Mouse (Mus musculus) hindbrain, postnatal 0 days (tissue): ENCODE results near the gene Ecpas. TPM values are rescaled to one million over a fixed set of nuclear protein-coding genes. Genes with fewer than 3 reads are reported as not detected.
A peak's percentile ranks its signal among the peaks of the same experiment; 100 is the strongest.

Experiments
- ATAC-seq: fragments of 200-750 bp; cut with Nextera tagmentation; 2 replicates; pipeline ENCODE4 v1.8.0; 2017; ENCODE audit warnings: mild to moderate bottlenecking, moderate TSS enrichment, moderate library complexity
- DNase-seq: peaks from one replicate; pipeline ENCODE4 v3.0.0-alpha.2; 2015; ENCODE audit warnings: low spot score
- H3K27ac ChIP-seq: fragments of 300-500 bp; sonication (generic); 2 replicates; pipeline ENCODE4 v1.5.1; 2014; ENCODE audit warnings: mild to moderate bottlenecking
- H3K27me3 ChIP-seq: fragments of 300-500 bp; sonication (generic); 2 replicates; pipeline ENCODE4 v1.6.1; 2014; ENCODE audit warnings: low read length, mixed read lengths; ENCODE audit not compliant: insufficient read depth
- H3K36me3 ChIP-seq: fragments of 300-500 bp; sonication (generic); 2 replicates; pipeline ENCODE4 v1.6.1; 2014; ENCODE audit warnings: low read length, mixed read lengths; ENCODE audit not compliant: insufficient read depth
- H3K4me1 ChIP-seq: fragments of 300-500 bp; sonication (generic); 2 replicates; pipeline ENCODE4 v1.6.1; 2014; ENCODE audit warnings: antibody characterized with exemption, low read length, mixed read lengths; ENCODE audit not compliant: insufficient read depth
- H3K4me2 ChIP-seq: fragments of 300-500 bp; sonication (generic); 2 replicates; pipeline ENCODE4 v1.6.1; 2014; ENCODE audit warnings: low read depth, mild to moderate bottlenecking, low read length, moderate library complexity, mixed read lengths
- H3K4me3 ChIP-seq: fragments of 300-500 bp; sonication (generic); 2 replicates; pipeline ENCODE4 v1.5.1; 2014; ENCODE audit warnings: low read length
- H3K9ac ChIP-seq: fragments of 300-500 bp; sonication (generic); replicated peaks from 2 replicates; pipeline ENCODE4 v1.6.1; 2014; ENCODE audit warnings: mild to moderate bottlenecking, low read length, moderate library complexity, mixed read lengths
- H3K9me3 ChIP-seq: fragments of 300-500 bp; sonication (generic); 2 replicates; pipeline ENCODE4 v1.6.1; 2016; ENCODE audit warnings: low read length, mixed read lengths
- CTCF ChIP-seq: IDR thresholded peaks from 2 replicates; pipeline ENCODE4 v1.5.1; 2016; ENCODE audit warnings: antibody characterized with exemption, control low read depth, low read depth
- WGBS: fragments of 180-500 bp; shearing (Covaris S2); extraction: QIAGEN DNeasy Blood & Tissue Kit; methylation state at CpG from one replicate; pipeline ENCODE4 v1.1.7; 2014; 5-methylcytosine and 5-hydroxymethylcytosine counted together
- polyA plus RNA-seq: library from polyadenylated mRNA; unstranded; fragments of >200 nt; fragmentation: Nextera tagmentation; extraction: Ambion mirVana; gene quantifications from 2 replicates; pipeline ENCODE4 v1.2.1, GENCODE M21; 2015
- total RNA-seq: library from RNA; depleted of rRNA; stranded (reverse); fragments of >200 nt; gene quantifications from 2 replicates; pipeline ENCODE4 v1.2.3, GENCODE M21; 2014

Ecpas gene
- total and polyA plus RNA-seq, 2 experiments from 2014 or later, result 36.6 to 53.0 TPM

- Histone ChIP-seq H3K27me3 (no peaks in the 10 kb centered on the region), H3K9me3 (no peaks in the 10 kb centered on the region), H3K9ac (peak within 1 kb of the TSS; percentile 69), H3K4me2 (peak within 1 kb of the TSS; percentile 89), H3K36me3 (no peaks in the 10 kb centered on the region), H3K4me3 (peak within 1 kb of the TSS; percentile 80), H3K4me1 (peaks cover 4% of the 10 kb centered on the region), H3K27ac (peak within 1 kb of the TSS; percentile 85)
- DNase-seq (peak; percentile 98), ATAC-seq (peak; percentile 88)
- no peak for TF ChIP-seq CTCF
- WGBS, result under 1% methylated on average over 50 of the region's 50 CpGs
Observed at GRCm38 (mm10) chr4:58943420-58944205, 31.1 kb upstream of the Ecpas start, which contains the start of gene Zkscan16. Zkscan16 (plus strand) TSS chr4:58943628.

GRCm38 (mm10) chr4:58942942-58943341, 30.4 kb upstream of the Ecpas start:
- WGBS, result 83% methylated on average over 4 of the region's 4 CpGs
- H3K9ac ChIP-seq, result peak overlapping the region; percentile 69; the same call in 1 of the 2 replicates
- no peaks in the 10 kb centered on the region for H3K27me3 ChIP-seq
- DNase-seq (no peak), ATAC-seq (peak; percentile 39)
- no peaks in the 10 kb centered on the region for H3K9me3 ChIP-seq
- peaks cover 4% of the 10 kb centered on the region for H3K4me1 ChIP-seq
- no peak for TF ChIP-seq CTCF
- peak overlapping the region; percentile 89 for H3K4me2 ChIP-seq
- no peaks in the 10 kb centered on the region for H3K36me3 ChIP-seq
- H3K27ac ChIP-seq, result peak overlapping the region; percentile 85
- peak overlapping the region; percentile 80 for H3K4me3 ChIP-seq

GRCm38 (mm10) chr4:58941638-58942037, 29.1 kb upstream of the Ecpas start:
- TF ChIP-seq CTCF, result no peak
- ATAC-seq, result no peak

GRCm38 (mm10) chr4:58935846-58936245, 23.3 kb upstream of the Ecpas start:
- H3K27me3 ChIP-seq, result no peaks in the 10 kb centered on the region
- H3K36me3 ChIP-seq, result no peaks in the 10 kb centered on the region
- no peak overlapping the region for H3K4me2 ChIP-seq
- H3K4me3 ChIP-seq, result no peak overlapping the region
- WGBS, result 32% methylated on average over 3 of the region's 3 CpGs
- no peak for DNase-seq
- no peaks in the 10 kb centered on the region; the same call in 1 of the 2 replicates for H3K4me1 ChIP-seq
- H3K27ac ChIP-seq, result no peak overlapping the region
- no peaks in the 10 kb centered on the region for H3K9me3 ChIP-seq
- H3K9ac ChIP-seq, result no peak overlapping the region
- ATAC-seq, result no peak
- no peak for TF ChIP-seq CTCF

More at GRCm38 (mm10) chr4:58941638-58942037, 29.1 kb upstream of the Ecpas start:
- no peak overlapping the region for H3K9ac ChIP-seq
- H3K4me3 ChIP-seq, result no peak overlapping the region
- H3K9me3 ChIP-seq, result no peaks in the 10 kb centered on the region
- DNase-seq, result no peak
- H3K36me3 ChIP-seq, result no peaks in the 10 kb centered on the region
- no peaks in the 10 kb centered on the region for H3K27me3 ChIP-seq
- no peak overlapping the region for H3K4me2 ChIP-seq
- peaks cover 4% of the 10 kb centered on the region for H3K4me1 ChIP-seq
- H3K27ac ChIP-seq, result no peak overlapping the region

GRCm38 (mm10) chr4:58934746-58935476, 22.4 kb upstream of the Ecpas start:
- no peaks in the 10 kb centered on the region; the same call in 1 of the 2 replicates for H3K4me1 ChIP-seq
- H3K4me3 ChIP-seq, result no peak overlapping the region
- H3K27ac ChIP-seq, result no peak overlapping the region
- 39% methylated on average over 15 of the region's 15 CpGs for WGBS
- no peaks in the 10 kb centered on the region for H3K36me3 ChIP-seq
- no peaks in the 10 kb centered on the region for H3K9me3 ChIP-seq
- no peak overlapping the region for H3K9ac ChIP-seq
- DNase-seq (peak; percentile 82), ATAC-seq (peak; percentile 96)
- H3K4me2 ChIP-seq, result no peak overlapping the region
- H3K27me3 ChIP-seq, result no peaks in the 10 kb centered on the region
- peak; percentile 70 for TF ChIP-seq CTCF

- 89% methylated on average over 4 of the region's 4 CpGs for WGBS
- H3K4me2 ChIP-seq, result no peak overlapping the region
- H3K4me1 ChIP-seq, result no peaks in the 10 kb centered on the region; the same call in 1 of the 2 replicates
- H3K4me3 ChIP-seq, result no peak overlapping the region
- H3K27me3 ChIP-seq, result no peaks in the 10 kb centered on the region
- no peaks in the 10 kb centered on the region for H3K9me3 ChIP-seq
- H3K9ac ChIP-seq, result no peak overlapping the region
- no peaks in the 10 kb centered on the region for H3K36me3 ChIP-seq
- ATAC-seq, result no peak
- no peak overlapping the region for H3K27ac ChIP-seq
- no peak for TF ChIP-seq CTCF
- no peak for DNase-seq
Observed at GRCm38 (mm10) chr4:58934308-58934707, 21.8 kb upstream of the Ecpas start.
